Mouse (Mus musculus) kidney, adult 2 months (tissue): ENCODE results near the gene Mgat4c.

Source experiments
- CTCF ChIP-seq: fragments of 200-500 bp; conservative IDR thresholded peaks from 2 replicates; pipeline ENCODE4 v1.5.1; 2011; ENCODE audit warnings: low read depth, mild to moderate bottlenecking, control low read depth, low read length, moderate library complexity, mixed read lengths; ENCODE audit not compliant: insufficient read depth, insufficient read length
- POLR2A ChIP-seq: fragments of 200-500 bp; IDR thresholded peaks from one replicate; pipeline ENCODE4 v1.6.1; 2011; ENCODE audit warnings: low read depth, low read length, control low read depth

- TF ChIP-seq POLR2A, result no peak
- no peak for TF ChIP-seq CTCF
Observed at GRCm38 (mm10) chr10:102191646-102192045, 510.4 kb downstream of the Mgat4c start.
